Mouse (Mus musculus): ENCODE measurements around the gene Sdhb. TPM values are rescaled to one million over a fixed set of nuclear protein-coding genes. Genes with fewer than 3 reads are reported as not detected.

Sdhb gene
- polyA plus RNA-seq, 1 experiment from 2014 or later: 442 TPM

DNA sequence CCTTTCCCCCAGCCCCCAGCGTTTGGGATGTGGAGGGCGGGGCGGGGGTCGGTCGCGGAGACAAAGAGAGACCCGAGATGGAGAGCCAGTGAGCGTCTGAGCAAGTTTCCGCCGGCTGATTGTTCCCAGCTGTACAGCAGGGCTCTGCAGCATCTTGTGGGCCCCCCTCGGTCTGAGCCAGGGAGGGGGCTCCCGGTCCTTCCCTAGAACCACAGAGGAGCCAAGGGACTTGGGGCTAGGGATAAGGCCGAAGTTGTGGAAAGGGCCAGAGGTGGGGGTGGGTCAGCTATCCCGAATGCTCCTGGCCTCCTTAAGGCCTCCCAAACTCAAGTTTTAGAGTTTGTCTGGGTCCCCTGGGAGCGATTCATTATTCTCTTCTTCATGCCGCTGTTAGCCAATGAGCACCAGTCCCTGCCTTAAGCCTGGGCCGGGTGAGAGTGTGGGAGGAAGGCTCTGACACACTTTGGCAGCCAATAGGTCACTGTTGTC lies 50.0 kb downstream of the Sdhb start:
- H3K4me3 ChIP-seq: peak overlapping the region; percentile 67
- H3K9me3 ChIP-seq: no peaks in the 10 kb centered on the region
- peak; percentile 50 for ATAC-seq (replicated peaks)
- H3K36me3 ChIP-seq (replicated peaks): peaks cover 31% of the 10 kb centered on the region
- H3K27ac ChIP-seq: peak overlapping the region; percentile 79
- no peaks in the 10 kb centered on the region for H3K27me3 ChIP-seq (replicated peaks)
- WGBS: under 1% methylated on average over 17 of the region's 17 CpGs
- peak overlapping the region; percentile 64 for H3K4me2 ChIP-seq
- H3K9ac ChIP-seq: peak overlapping the region; percentile 59
- H3K4me1 ChIP-seq: peaks cover 38% of the 10 kb centered on the region

DNA sequence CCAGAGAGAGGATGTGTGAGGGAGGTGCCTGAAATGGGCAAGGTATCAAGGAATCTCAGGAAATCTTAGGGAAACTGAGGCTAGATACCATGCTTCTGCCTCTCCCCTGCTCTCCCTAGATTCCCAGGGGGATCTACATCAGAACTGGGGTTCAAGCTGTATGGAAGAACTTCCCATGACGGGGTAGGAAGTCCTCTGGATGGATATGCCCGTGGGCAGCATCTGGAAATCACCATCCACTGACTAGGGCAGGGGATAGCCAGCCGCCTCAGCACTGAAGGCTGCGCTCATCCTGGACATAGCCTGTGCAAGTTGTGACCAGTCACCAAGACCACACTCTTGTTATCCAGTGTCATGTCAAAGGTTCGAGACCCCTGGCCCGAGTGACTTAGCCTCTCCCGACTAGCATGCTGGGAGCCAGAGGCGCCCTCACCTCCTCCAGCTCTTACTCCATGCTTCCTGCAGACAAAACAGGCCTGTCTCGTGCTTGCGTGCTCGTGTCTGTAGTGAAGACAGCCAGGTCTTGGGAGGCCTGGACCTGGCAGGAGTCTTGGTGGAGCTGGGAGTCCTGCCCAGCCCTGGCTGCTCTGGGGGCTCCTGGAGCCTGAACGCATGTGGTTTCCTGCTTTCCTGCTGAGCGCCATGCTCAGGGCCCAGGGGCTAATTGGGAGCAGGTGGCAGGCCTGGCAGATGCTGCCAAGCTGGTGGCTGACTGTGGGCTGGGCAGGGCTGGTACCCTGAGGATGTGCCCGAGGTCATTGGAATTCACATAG lies 50.7 kb downstream of the Sdhb start:
- no peaks in the 10 kb centered on the region for H3K9me3 ChIP-seq
- peaks cover 27% of the 10 kb centered on the region for H3K36me3 ChIP-seq (replicated peaks)
- H3K4me1 ChIP-seq: peaks cover 38% of the 10 kb centered on the region
- H3K4me2 ChIP-seq: peak overlapping the region; percentile 64
- H3K4me3 ChIP-seq: peak overlapping the region; percentile 67
- ATAC-seq (replicated peaks): peak; percentile 9; the same call in 1 of the 2 replicates
- WGBS: 31% methylated on average over 14 of the region's 14 CpGs
- H3K27me3 ChIP-seq (replicated peaks): no peaks in the 10 kb centered on the region
- H3K27ac ChIP-seq: peak overlapping the region; percentile 79
- peak overlapping the region; percentile 59 for H3K9ac ChIP-seq

DNA sequence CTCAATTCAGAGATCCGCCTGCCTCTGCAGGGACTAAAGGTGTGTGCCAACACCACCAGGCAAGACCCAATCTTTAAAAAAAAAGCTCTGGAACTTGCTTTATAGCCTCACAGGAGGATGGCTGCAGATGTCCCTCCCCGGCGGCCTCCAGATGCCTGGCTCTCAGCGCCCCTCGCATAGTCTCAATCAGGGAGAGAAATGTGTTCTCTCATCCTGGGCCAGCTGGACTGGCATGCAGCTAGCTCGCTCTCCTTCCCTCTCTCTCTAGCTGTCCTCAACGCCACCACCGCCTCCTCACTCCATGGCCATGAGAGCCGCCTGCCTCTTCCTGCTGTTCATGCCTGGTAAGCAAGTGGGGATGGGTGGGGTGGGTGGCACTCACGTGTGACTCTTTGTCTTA lies 51.6 kb downstream of the Sdhb start:
- 73% methylated on average over 10 of the region's 10 CpGs for WGBS
- H3K4me3 ChIP-seq: no peak overlapping the region
- peak overlapping the region; percentile 64 for H3K4me2 ChIP-seq
- peaks cover 38% of the 10 kb centered on the region for H3K4me1 ChIP-seq
- H3K9ac ChIP-seq: peak overlapping the region; percentile 59; the same call in 1 of the 2 replicates
- no peaks in the 10 kb centered on the region for H3K27me3 ChIP-seq (replicated peaks)
- ATAC-seq (replicated peaks): no peak
- H3K36me3 ChIP-seq (replicated peaks): peaks cover 23% of the 10 kb centered on the region; the same call in 1 of the 2 replicates
- peak overlapping the region; percentile 79 for H3K27ac ChIP-seq
- H3K9me3 ChIP-seq: no peaks in the 10 kb centered on the region

- Histone ChIP-seq H3K9me3 (no peaks in the 10 kb centered on the region), H3K4me1 (peaks cover 41% of the 10 kb centered on the region), H3K9ac (no peak overlapping the region), H3K4me3 (no peak overlapping the region), H3K36me3 (replicated peaks) (peaks cover 23% of the 10 kb centered on the region; the same call in 1 of the 2 replicates), H3K4me2 (no peak overlapping the region), H3K27ac (no peak overlapping the region), H3K27me3 (replicated peaks) (no peaks in the 10 kb centered on the region)
- no peak for ATAC-seq (replicated peaks)
- 68% methylated on average over 8 of the region's 8 CpGs for WGBS
Observed at GRCm38 (mm10) chr4:141014114-141014513, 53.1 kb downstream of the Sdhb start.

DNA sequence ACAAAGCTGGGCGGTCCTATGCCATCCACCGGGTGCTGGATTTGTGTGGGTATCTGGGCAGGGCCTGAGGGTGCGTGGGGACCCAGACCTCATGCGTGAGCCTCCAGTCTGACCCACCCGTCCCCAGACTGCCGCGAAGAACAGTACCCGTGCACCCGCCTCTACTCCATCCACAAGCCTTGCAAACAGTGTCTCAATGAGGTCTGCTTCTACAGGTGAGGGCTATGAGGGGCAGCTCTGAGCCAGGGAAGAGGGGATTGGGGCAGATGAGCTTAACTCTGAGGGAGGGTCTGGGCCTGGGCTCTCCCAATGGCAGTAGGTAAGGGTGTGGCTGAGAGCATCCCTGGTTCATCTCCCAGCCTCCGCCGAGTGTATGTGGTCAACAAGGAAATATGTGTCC lies 53.9 kb downstream of the Sdhb start:
- Histone ChIP-seq H3K4me2 (no peak overlapping the region), H3K4me1 (peaks cover 46% of the 10 kb centered on the region), H3K27ac (no peak overlapping the region), H3K9me3 (no peaks in the 10 kb centered on the region), H3K9ac (no peak overlapping the region), H3K36me3 (replicated peaks) (peaks cover 23% of the 10 kb centered on the region; the same call in 1 of the 2 replicates), H3K4me3 (no peak overlapping the region), H3K27me3 (replicated peaks) (no peaks in the 10 kb centered on the region)
- 93% methylated on average over 11 of the region's 11 CpGs for WGBS
- ATAC-seq (replicated peaks): no peak

- H3K4me1 ChIP-seq: peaks cover 46% of the 10 kb centered on the region
- ATAC-seq (replicated peaks): no peak
- no peak overlapping the region for H3K4me2 ChIP-seq
- H3K4me3 ChIP-seq: no peak overlapping the region
- no peak overlapping the region for H3K9ac ChIP-seq
- WGBS: 71% methylated on average over 7 of the region's 7 CpGs
- H3K9me3 ChIP-seq: no peaks in the 10 kb centered on the region
- H3K27ac ChIP-seq: no peak overlapping the region
- H3K36me3 ChIP-seq (replicated peaks): peaks cover 23% of the 10 kb centered on the region; the same call in 1 of the 2 replicates
- H3K27me3 ChIP-seq (replicated peaks): no peaks in the 10 kb centered on the region
Observed at GRCm38 (mm10) chr4:141015356-141015755, 54.4 kb downstream of the Sdhb start.

DNA sequence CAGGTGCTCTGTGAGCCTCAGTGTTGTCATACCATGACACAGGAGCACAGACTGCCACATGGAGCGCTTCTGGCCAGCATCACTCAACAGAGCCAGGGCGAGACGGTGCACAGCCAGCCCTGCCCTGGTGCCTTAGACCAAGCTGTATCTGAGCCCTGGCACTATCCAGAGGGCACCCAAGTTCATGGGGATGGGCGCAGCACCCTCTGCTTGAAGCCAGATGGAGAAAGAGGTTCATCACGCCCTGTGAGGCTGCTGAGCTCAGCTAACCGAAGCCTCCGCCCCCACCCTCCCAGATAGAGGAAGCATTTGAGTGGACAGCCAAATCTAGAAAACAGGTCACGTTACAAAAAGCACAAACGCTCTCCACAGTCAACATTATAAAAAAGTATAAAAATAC lies 55.3 kb downstream of the Sdhb start:
- Histone ChIP-seq H3K9me3 (no peaks in the 10 kb centered on the region), H3K4me3 (no peak overlapping the region), H3K9ac (no peak overlapping the region), H3K27me3 (replicated peaks) (no peaks in the 10 kb centered on the region), H3K4me2 (no peak overlapping the region), H3K27ac (0 out of 2 replicates have a peak overlapping the region, but pooled peaks have one; percentile 34), H3K4me1 (peaks cover 54% of the 10 kb centered on the region), H3K36me3 (replicated peaks) (peaks cover 23% of the 10 kb centered on the region; the same call in 1 of the 2 replicates)
- no peak for ATAC-seq (replicated peaks)
- 90% methylated on average over 9 of the region's 9 CpGs for WGBS

DNA sequence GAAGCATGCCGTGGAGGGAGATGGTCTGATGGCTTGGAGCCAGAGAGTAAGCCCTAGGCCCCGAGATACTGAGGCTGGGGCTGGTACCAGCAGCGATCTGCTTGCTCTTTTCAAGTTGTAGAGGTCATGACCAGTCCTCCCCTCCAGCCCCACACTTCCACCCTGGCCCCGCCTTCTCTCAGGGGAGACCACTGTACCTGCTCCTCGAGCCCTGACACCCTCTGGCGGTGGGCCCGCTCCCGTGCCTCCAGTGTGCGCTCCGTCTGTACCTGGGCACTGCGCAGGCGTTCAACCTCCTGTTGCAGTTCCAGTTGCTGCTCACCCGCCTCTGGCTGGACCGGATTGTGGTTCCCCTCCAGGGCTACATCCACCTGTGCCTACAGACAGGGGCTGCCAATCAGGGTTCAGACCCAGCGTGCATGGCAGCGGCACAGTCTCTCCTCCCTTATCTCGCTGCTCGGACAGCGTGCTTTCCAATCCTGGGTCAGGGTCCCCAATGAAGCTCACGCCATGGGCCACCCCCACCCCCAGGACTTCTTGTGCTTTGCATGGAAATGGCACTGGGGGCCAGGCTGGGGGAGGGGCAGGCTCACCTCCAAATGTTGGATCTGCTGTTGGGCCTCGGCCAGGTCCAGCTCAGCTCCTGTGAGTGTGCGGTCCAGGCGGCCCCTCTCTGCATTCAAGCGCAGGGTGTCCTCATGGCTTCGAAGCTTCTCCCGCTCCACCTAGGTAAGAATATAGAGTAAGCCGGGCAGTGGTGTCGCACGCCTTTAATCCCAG lies 56.8 kb downstream of the Sdhb start:
- 85% methylated on average over 29 of the region's 29 CpGs for WGBS
- no peak overlapping the region for H3K9ac ChIP-seq

GRCm38 (mm10) chr4:141020220-141020619 lies 59.2 kb downstream of the Sdhb start:
- H3K36me3 ChIP-seq (replicated peaks): peaks cover 19% of the 10 kb centered on the region; the same call in 1 of the 2 replicates
- H3K27me3 ChIP-seq (replicated peaks): no peaks in the 10 kb centered on the region
- H3K9ac ChIP-seq: no peak overlapping the region
- peaks cover 30% of the 10 kb centered on the region for H3K4me1 ChIP-seq
- no peak overlapping the region for H3K4me2 ChIP-seq
- H3K4me3 ChIP-seq: no peak overlapping the region
- H3K9me3 ChIP-seq: no peaks in the 10 kb centered on the region
- 82% methylated on average over 17 of the region's 17 CpGs for WGBS
- no peak for ATAC-seq (replicated peaks)
- H3K27ac ChIP-seq: peak overlapping the region; percentile 86

More for the DNA sequence above, 56.8 kb downstream of the Sdhb start:
- Histone ChIP-seq H3K27ac (no peak overlapping the region), H3K27me3 (replicated peaks) (no peaks in the 10 kb centered on the region), H3K4me2 (no peak overlapping the region), H3K9me3 (no peaks in the 10 kb centered on the region), H3K36me3 (replicated peaks) (peaks cover 26% of the 10 kb centered on the region; the same call in 1 of the 2 replicates), H3K4me3 (no peak overlapping the region), H3K4me1 (peaks cover 45% of the 10 kb centered on the region)
- no peak for ATAC-seq (replicated peaks)

GRCm38 (mm10) chr4:141020811-141021613 lies 60.0 kb downstream of the Sdhb start:
- H3K4me3 ChIP-seq: no peak overlapping the region
- peak overlapping the region; percentile 86 for H3K27ac ChIP-seq
- 18% methylated on average over 14 of the region's 14 CpGs for whole genome bisulfite sequencing
- no peak overlapping the region for H3K4me2 ChIP-seq
- peaks cover 14% of the 10 kb centered on the region; the same call in 1 of the 2 replicates for H3K36me3 ChIP-seq (replicated peaks)
- peaks cover 30% of the 10 kb centered on the region for H3K4me1 ChIP-seq
- H3K9me3 ChIP-seq: no peaks in the 10 kb centered on the region
- no peak overlapping the region for H3K9ac ChIP-seq
- ATAC-seq (replicated peaks): peak; percentile 65
- no peaks in the 10 kb centered on the region for H3K27me3 ChIP-seq (replicated peaks)

DNA sequence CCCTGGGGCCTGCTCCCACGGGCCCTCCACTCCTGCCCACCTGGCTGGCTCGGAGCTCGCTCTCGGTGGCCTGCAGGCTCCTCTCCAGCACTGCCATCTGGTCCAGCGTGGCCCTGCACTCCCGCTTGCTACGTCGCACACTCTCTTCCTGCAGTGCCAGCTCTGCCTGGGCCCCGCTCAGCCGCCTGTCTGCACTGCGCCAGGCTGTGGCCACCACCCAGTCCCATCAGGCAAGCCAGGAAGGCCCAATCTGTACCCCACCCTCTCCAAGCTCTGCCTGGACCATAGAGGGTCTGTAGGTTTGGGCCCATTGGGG lies 60.6 kb downstream of the Sdhb start:
- no peaks in the 10 kb centered on the region for H3K27me3 ChIP-seq (replicated peaks)
- H3K4me1 ChIP-seq: peaks cover 30% of the 10 kb centered on the region
- H3K36me3 ChIP-seq (replicated peaks): peaks cover 10% of the 10 kb centered on the region; the same call in 1 of the 2 replicates
- peak overlapping the region; percentile 86 for H3K27ac ChIP-seq
- no peak overlapping the region for H3K4me2 ChIP-seq
- H3K4me3 ChIP-seq: no peak overlapping the region
- no peak overlapping the region for H3K9ac ChIP-seq
- ATAC-seq (replicated peaks): peak; percentile 29; the same call in 1 of the 2 replicates
- H3K9me3 ChIP-seq: no peaks in the 10 kb centered on the region
- 37% methylated on average over 11 of the region's 11 CpGs for WGBS
